Mouse (Mus musculus) kidney, adult 9 months (tissue): Measurements from ENCODE around the gene Cyp2j7.
"Not testable (repeated sequence)": the region's sequence is repeated elsewhere in the genome, so short reads cannot be mapped to it uniquely, and the experiment has no call there.

Experiments
- DNase-seq: peaks from one replicate; pipeline ENCODE4 v3.0.0; 2022

Cyp2j7 gene

DNA sequence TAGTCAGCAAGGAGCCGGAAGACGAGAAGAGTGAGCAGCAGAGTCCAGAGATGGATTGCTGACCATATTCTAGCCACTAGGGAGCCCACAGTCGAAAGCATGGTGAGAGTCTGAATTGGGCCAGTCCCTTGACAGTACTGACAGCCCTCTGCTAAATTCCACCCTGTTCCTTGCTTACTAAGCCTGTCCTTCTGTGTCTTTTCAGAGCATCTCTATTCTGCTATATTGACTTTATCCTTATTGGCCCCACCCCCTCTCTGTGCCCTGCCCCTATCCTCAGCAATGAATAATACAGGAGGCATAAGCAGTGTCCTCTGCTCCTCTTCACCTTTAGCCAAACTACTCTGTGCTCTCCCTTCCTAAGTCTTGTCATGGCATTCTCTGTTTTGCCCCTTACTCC, at the start of gene Cyp2j7:
Gene Cyp2j7, minus strand, starts transcription at position 101 of the 400 bp plus-strand sequence.
- no peak for DNase-seq

DNA sequence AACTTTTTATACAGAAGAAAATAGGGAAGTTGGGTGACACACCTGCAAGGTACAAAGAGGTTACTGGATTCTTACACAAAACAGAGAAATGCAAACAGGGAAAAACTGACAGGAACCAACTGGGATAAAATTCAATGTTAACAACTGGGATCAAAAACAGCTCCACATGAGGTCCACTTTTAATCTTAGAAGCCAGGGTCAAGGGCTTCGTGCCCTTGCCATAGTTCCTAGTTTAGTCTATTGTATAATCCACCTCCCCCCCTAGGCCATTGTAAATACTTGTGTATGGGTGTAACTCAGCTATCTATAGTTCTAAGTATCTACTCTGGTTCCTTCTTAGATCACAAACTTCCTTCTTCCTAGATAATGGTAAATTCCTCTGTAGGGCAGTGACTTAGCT, 40.4 kb upstream of the Cyp2j7 start:
- not testable (repeated sequence) for DNase-seq

DNA sequence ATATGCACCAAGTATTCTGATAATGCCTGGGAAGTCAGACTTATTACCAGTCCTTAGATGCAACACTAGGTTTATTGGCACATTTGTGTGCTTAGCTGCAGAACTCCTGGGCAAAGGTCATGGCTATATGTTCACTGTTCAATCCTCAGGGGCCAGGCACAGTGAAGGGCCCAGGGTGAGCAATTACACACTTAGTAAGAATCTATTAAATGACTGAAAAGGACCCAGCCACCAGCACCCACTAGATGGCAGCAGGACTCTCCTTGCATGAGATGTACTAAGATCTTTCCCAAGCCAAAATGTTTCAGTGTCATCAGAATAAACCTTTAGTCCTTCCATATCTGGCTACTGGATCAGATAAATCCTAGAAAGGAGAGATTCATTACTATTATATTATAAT, 37.4 kb upstream of the Cyp2j7 start:
- peak; percentile 81 for DNase-seq

DNA sequence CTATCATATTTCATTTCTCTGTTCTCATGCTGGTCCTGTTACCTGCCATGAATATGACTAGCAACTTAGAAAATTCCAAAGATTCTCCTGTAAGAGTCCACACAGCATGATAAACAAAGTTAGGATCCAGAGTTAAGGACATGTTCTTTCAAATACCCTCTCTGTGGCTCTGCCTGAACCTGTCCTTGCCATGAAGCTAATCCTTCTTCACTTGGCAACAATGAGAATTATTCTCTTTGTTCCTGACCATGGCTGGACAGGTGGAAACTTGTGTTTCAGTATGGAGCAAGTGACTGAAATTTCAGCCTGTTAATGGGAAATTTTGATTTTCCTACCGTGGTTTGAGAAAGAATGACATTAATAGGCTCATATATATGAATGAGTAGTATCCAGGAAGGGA, 39.8 kb downstream of the Cyp2j7 start:
- DNase-seq, result no peak

DNA sequence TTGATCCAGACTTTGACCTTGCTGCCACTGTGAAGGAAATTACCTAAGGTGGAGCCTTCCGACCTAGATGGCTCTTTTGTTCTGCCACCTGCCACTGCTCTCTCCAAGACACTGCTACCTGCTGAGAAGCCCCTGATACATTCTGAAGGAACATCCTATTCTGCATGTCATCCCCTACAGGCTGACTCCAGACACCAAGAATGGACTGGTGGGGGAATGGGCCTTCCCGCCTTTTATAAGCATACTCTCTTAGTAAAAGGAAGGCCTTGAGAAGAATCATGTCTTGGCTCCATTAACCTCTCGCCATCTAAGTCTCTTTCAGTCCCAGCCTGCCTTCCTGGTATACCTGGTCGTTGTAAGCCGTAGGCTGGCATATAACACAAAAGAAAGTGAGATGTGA, 47.1 kb downstream of the Cyp2j7 start:
- not testable (repeated sequence) for DNase-seq

DNA sequence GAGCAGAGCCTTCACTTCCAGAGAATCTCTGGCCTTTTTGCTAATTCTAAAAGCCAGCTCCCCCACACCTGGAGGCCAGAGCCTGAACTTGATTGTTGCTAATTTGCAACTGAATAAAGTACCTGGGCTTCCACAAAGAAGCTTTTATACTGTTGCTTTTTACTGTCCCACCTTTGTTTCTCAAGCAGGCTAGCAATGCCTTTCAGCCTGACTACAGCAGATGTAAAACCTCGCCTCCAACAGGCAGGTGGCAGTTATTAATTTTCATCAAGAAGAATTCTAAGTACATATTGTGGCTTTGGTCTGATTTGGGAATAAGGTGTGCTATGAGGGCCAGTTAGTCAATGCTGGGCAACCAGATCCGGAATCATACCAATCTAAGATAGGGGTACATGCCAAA, 47.8 kb downstream of the Cyp2j7 start:
- not testable (repeated sequence) for DNase-seq

DNA sequence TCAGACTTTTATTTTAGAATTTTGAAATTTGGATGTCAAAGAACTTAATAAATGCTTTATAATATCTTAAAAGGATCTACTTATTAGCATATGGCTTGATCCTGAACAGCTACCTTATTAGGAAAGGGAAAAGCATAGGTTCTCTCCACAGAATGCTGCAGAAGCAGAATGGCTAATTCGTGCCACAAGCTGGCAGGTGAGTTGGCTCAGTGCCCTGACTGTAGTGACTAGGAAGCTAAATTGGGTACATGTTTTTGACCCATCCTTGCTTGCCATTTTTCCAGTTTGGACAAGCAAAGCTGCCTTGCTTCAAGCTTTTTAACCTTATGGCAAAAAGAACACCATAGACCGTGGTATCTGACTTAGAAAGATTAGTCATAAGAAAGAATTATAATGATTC, 48.3 kb downstream of the Cyp2j7 start:
- not testable (repeated sequence) for DNase-seq

DNA sequence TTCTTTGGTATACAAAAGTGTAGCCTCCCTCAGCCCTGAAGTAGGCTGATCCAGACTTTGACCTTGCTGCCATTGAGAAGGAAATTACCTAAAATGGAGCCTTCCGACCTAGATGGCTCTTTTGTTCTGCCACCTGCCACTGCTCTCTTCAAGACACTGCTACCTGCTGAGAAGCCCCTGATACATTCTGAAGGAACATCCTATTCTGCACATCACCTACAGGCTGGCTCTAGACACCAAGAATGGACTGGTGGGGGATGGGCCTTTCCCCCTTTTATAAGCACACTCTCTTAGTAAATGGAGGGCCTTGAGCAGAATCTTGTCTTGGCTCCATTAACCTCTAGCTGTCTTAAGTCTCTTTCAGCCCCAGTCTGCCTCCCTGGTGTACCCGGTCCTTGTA, 51.7 kb downstream of the Cyp2j7 start:
- not testable (repeated sequence) for DNase-seq

DNA sequence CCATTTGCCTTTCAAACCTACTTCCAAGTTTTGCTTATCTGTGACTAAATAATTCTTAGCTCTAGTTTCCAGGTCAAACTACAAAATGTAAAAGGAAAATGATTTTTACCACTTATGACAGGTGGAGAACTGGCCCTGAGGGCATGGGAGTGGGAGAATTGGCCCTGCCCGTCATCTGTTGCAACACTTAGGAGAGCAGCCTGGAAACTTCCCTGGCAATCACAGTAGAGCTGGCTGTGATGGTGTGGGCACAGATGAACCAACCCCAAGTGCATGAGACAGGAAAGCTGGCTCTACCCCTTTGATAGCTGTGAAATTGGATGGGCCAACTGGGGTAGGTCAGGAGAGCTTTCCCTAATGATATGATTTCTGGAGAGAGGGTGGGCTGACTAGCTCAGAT, 73.6 kb downstream of the Cyp2j7 start:
- DNase-seq, result no peak

DNA sequence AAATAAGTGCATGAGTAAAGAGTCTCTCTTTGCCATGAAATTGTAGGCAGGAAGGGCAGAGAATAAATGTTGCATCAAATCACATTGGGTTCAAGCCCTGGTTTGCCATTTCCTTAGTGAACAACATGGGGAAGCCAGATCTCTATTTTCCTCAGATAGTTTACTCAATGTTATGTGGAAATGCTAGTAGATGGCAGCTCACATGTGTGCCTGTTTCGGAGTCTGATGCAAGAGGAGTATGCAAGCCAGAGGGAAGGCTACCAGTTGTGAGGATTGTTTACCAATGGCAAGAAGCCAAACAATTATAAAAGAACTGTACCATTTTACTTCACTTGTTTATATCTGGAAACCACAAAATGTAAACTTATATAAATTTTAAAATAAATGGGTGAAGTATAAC, 74.9 kb downstream of the Cyp2j7 start:
- no peak for DNase-seq
